Mouse (Mus musculus): ENCODE measurements around the gene Slc47a1. TPM values are rescaled to one million over a fixed set of nuclear protein-coding genes. Genes with fewer than 3 reads are reported as not detected.

The Slc47a1 gene
- polyA plus RNA-seq, 2 experiments = 0.65 to 0.82 TPM

- TF ChIP-seq POLR2A (IDR thresholded peaks at IDR 0.05; ENCODE audit: borderline replicate concordance, extremely low read depth, insufficient read depth, insufficient read length) = no peak
Measured at GRCm38 (mm10) chr11:61356600-61356999, 21.5 kb downstream of the Slc47a1 start.

DNA sequence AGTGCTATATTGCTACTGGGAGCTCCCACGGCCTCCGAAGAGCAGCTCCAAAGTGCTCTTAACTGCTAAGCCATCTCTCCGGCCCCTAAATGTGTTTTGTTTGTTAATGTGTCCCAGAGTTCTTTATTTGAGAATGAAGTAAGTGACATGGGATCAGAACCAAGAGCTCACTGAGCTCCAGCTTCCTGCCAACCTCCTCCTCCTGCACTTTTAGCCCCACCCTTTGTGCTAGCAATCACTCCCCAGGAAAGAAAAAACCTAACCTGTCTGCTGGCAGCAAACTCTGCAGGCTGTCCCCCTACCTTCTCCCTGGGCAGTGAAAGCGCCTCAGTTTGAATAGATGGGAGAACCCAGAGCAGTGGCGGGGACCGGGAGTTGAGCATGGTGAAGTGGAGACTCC lies 22.0 kb downstream of the Slc47a1 start:
- H3K36me3 ChIP-seq (ENCODE audit: control insufficient read depth, insufficient read depth, low read length) = no peaks in the 10 kb centered on the region
- ATAC-seq (ENCODE audit: low FRiP score, low read depth) (no peak), DNase-seq (ENCODE audit: low spot score) (no peak)
- WGBS = 59% methylated on average over 6 of the region's 6 CpGs
- no peaks in the 10 kb centered on the region for H3K27me3 ChIP-seq (ENCODE audit: control insufficient read depth, insufficient read depth, low read length)
- no peak overlapping the region for H3K9ac ChIP-seq (ENCODE audit: low read depth, low read length, severe bottlenecking)
- H3K4me2 ChIP-seq (replicated peaks; ENCODE audit: low read depth, low read length, severe bottlenecking) = no peak overlapping the region
- H3K27ac ChIP-seq (replicated peaks; ENCODE audit: low read depth, low read length) = no peak overlapping the region
- no peak for TF ChIP-seq POLR2A (IDR thresholded peaks at IDR 0.05; ENCODE audit: borderline replicate concordance, extremely low read depth, insufficient read depth, insufficient read length)
- no peak overlapping the region for H3K4me3 ChIP-seq (replicated peaks; ENCODE audit: low read length)
- no peaks in the 10 kb centered on the region for H3K4me1 ChIP-seq (ENCODE audit: control insufficient read depth, insufficient read depth, low read length)
- no peaks in the 10 kb centered on the region for H3K9me3 ChIP-seq (ENCODE audit: control insufficient read depth, low read length)

More at GRCm38 (mm10) chr11:61356600-61356999, 21.5 kb downstream of the Slc47a1 start:
- no peak overlapping the region for H3K27ac ChIP-seq (replicated peaks; ENCODE audit: low read depth, low read length)
- no peaks in the 10 kb centered on the region for H3K4me1 ChIP-seq (ENCODE audit: control insufficient read depth, insufficient read depth, low read length)
- no peaks in the 10 kb centered on the region for H3K27me3 ChIP-seq (ENCODE audit: control insufficient read depth, insufficient read depth, low read length)
- no peaks in the 10 kb centered on the region for H3K36me3 ChIP-seq (ENCODE audit: control insufficient read depth, insufficient read depth, low read length)
- 71% methylated on average over 9 of the region's 9 CpGs for WGBS
- no peak overlapping the region for H3K4me3 ChIP-seq (replicated peaks; ENCODE audit: low read length)
- H3K9me3 ChIP-seq (ENCODE audit: control insufficient read depth, low read length) = no peaks in the 10 kb centered on the region
- ATAC-seq (ENCODE audit: low FRiP score, low read depth) (0 out of 2 replicates have a peak, but pooled peaks have one; percentile 12), DNase-seq (ENCODE audit: low spot score) (peak; percentile 16)
- H3K9ac ChIP-seq (ENCODE audit: low read depth, low read length, severe bottlenecking) = no peak overlapping the region
- H3K4me2 ChIP-seq (replicated peaks; ENCODE audit: low read depth, low read length, severe bottlenecking) = no peak overlapping the region

GRCm38 (mm10) chr11:61355351-61355750 lies 22.8 kb downstream of the Slc47a1 start:
- Histone ChIP-seq H3K27ac (replicated peaks; ENCODE audit: low read depth, low read length) (no peak overlapping the region), H3K9ac (ENCODE audit: low read depth, low read length, severe bottlenecking) (no peak overlapping the region), H3K36me3 (ENCODE audit: control insufficient read depth, insufficient read depth, low read length) (no peaks in the 10 kb centered on the region), H3K27me3 (ENCODE audit: control insufficient read depth, insufficient read depth, low read length) (no peaks in the 10 kb centered on the region), H3K4me2 (replicated peaks; ENCODE audit: low read depth, low read length, severe bottlenecking) (no peak overlapping the region), H3K9me3 (ENCODE audit: control insufficient read depth, low read length) (no peaks in the 10 kb centered on the region), H3K4me3 (replicated peaks; ENCODE audit: low read length) (no peak overlapping the region), H3K4me1 (ENCODE audit: control insufficient read depth, insufficient read depth, low read length) (no peaks in the 10 kb centered on the region)
- ATAC-seq (ENCODE audit: low FRiP score, low read depth) (no peak), DNase-seq (ENCODE audit: low spot score) (no peak)
- TF ChIP-seq POLR2A (IDR thresholded peaks at IDR 0.05; ENCODE audit: borderline replicate concordance, extremely low read depth, insufficient read depth, insufficient read length) = no peak
- WGBS = 94% methylated on average over 5 of the region's 5 CpGs

DNA sequence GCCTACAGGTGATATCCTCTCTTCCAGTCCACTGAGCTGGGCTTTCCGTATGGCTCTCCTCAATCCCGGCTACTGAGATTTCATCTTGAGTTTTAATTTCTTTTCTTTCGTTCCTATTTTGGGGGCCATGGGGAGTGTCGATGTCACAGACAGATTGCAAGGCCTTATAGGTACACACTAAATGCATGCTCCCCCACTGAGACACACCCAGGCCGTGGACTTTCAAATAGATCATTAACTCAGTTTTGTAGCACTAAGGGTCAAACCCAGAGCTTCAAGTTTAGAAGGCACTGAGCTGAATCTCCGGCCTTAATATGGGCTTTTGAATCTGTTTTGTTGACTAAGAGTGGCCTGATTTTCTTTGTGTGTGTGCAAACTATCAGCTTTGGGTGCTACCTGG lies 23.8 kb downstream of the Slc47a1 start:
- 80% methylated on average over 6 of the region's 6 CpGs for WGBS
- no peak overlapping the region for H3K4me2 ChIP-seq (replicated peaks; ENCODE audit: low read depth, low read length, severe bottlenecking)

GRCm38 (mm10) chr11:61353038-61353437 lies 25.1 kb downstream of the Slc47a1 start:
- no peak overlapping the region for H3K4me2 ChIP-seq (replicated peaks; ENCODE audit: low read depth, low read length, severe bottlenecking)
- no peak for DNase-seq (ENCODE audit: low spot score)

More for the DNA sequence above, 23.8 kb downstream of the Slc47a1 start:
- H3K9me3 ChIP-seq (ENCODE audit: control insufficient read depth, low read length) = no peaks in the 10 kb centered on the region
- H3K27me3 ChIP-seq (ENCODE audit: control insufficient read depth, insufficient read depth, low read length) = no peaks in the 10 kb centered on the region
- no peak for DNase-seq (ENCODE audit: low spot score)
- ATAC-seq (ENCODE audit: low FRiP score, low read depth) = no peak
- H3K4me3 ChIP-seq (replicated peaks; ENCODE audit: low read length) = no peak overlapping the region
- TF ChIP-seq POLR2A (IDR thresholded peaks at IDR 0.05; ENCODE audit: borderline replicate concordance, extremely low read depth, insufficient read depth, insufficient read length) = no peak
- H3K27ac ChIP-seq (replicated peaks; ENCODE audit: low read depth, low read length) = no peak overlapping the region
- H3K9ac ChIP-seq (ENCODE audit: low read depth, low read length, severe bottlenecking) = no peak overlapping the region
- no peaks in the 10 kb centered on the region for H3K4me1 ChIP-seq (ENCODE audit: control insufficient read depth, insufficient read depth, low read length)
- no peaks in the 10 kb centered on the region for H3K36me3 ChIP-seq (ENCODE audit: control insufficient read depth, insufficient read depth, low read length)

More at GRCm38 (mm10) chr11:61353038-61353437, 25.1 kb downstream of the Slc47a1 start:
- TF ChIP-seq POLR2A (IDR thresholded peaks at IDR 0.05; ENCODE audit: borderline replicate concordance, extremely low read depth, insufficient read depth, insufficient read length) = no peak
- Histone ChIP-seq H3K36me3 (ENCODE audit: control insufficient read depth, insufficient read depth, low read length) (no peaks in the 10 kb centered on the region), H3K27ac (replicated peaks; ENCODE audit: low read depth, low read length) (no peak overlapping the region), H3K4me1 (ENCODE audit: control insufficient read depth, insufficient read depth, low read length) (no peaks in the 10 kb centered on the region), H3K9me3 (ENCODE audit: control insufficient read depth, low read length) (no peaks in the 10 kb centered on the region), H3K9ac (ENCODE audit: low read depth, low read length, severe bottlenecking) (no peak overlapping the region), H3K4me3 (replicated peaks; ENCODE audit: low read length) (no peak overlapping the region), H3K27me3 (ENCODE audit: control insufficient read depth, insufficient read depth, low read length) (no peaks in the 10 kb centered on the region)
- no peak for ATAC-seq (ENCODE audit: low FRiP score, low read depth)
- 80% methylated on average over 2 of the region's 2 CpGs for WGBS

Data from limb, embryonic 14.5 days (tissue).